Comparison of ENCODE assay signal across 27 mouse cellular contexts in genomic region chr7:101649729-101650128, GRCm38 (mm10).
"Had no signal": no experiment of that assay in that cellular context is flagged by ENCODE, and none has a peak within 500 bp of the region (broad histone marks: within the 10 kb centered on the region; RNA-seq: fewer than 3 reads in every experiment).

No protein-coding gene starts in this region.

- H3K9me3 ChIP-seq: heart, embryonic 13.5 days; heart, embryonic 15.5 days; hindbrain, embryonic 13.5 days; hindbrain, embryonic 15.5 days; kidney, embryonic 15.5 days; limb, embryonic 13.5 days; limb, embryonic 15.5 days; liver, embryonic 12.5 days had no signal

- H3K27me3 ChIP-seq: heart, embryonic 13.5 days; heart, embryonic 15.5 days; hindbrain, embryonic 13.5 days; hindbrain, embryonic 15.5 days; kidney, embryonic 15.5 days; limb, embryonic 13.5 days; limb, embryonic 15.5 days; liver, embryonic 12.5 days had no signal

- H3K36me3 ChIP-seq: heart, embryonic 13.5 days; heart, embryonic 15.5 days; hindbrain, embryonic 13.5 days; hindbrain, embryonic 15.5 days; kidney, embryonic 15.5 days; limb, embryonic 13.5 days; limb, embryonic 15.5 days; liver, embryonic 12.5 days had no signal

- H3K9ac ChIP-seq: heart, embryonic 13.5 days; heart, embryonic 15.5 days; hindbrain, embryonic 13.5 days; hindbrain, embryonic 15.5 days; kidney, embryonic 15.5 days; limb, embryonic 13.5 days; limb, embryonic 15.5 days; liver, embryonic 12.5 days; liver, embryonic 14.5 days had no signal

- DNase-seq: gastrocnemius, postnatal 14 days; gastrocnemius, postnatal 36 days; heart, adult 11 months; heart, adult 2 months; heart, postnatal 14 days; heart, postnatal 36 days; kidney, adult 11 months; kidney, adult 2 months; kidney, adult 9 months; kidney, postnatal 14 days; kidney, postnatal 36 days; layer of hippocampus, adult 9-11 months; layer of hippocampus, postnatal 36 days; left cerebral cortex, postnatal 4 days had no signal

- H3K27ac ChIP-seq: heart, adult 2 months; heart, embryonic 13.5 days; heart, embryonic 15.5 days; hindbrain, embryonic 13.5 days; hindbrain, embryonic 15.5 days; hindbrain, postnatal 0 days; kidney, embryonic 15.5 days; kidney, postnatal 0 days; limb, embryonic 13.5 days; limb, embryonic 15.5 days; liver, embryonic 12.5 days; liver, embryonic 14.5 days had no signal

- ATAC-seq: hindbrain, postnatal 0 days; intestine, embryonic 16.5 days; liver, embryonic 12.5 days had no signal

- H3K4me2 ChIP-seq: heart, embryonic 11.5 days; heart, embryonic 13.5 days; heart, embryonic 15.5 days; hindbrain, embryonic 13.5 days; hindbrain, embryonic 15.5 days; kidney, embryonic 15.5 days; limb, embryonic 13.5 days; limb, embryonic 15.5 days; liver, embryonic 12.5 days had no signal

- H3K4me1 ChIP-seq: heart, embryonic 13.5 days; heart, embryonic 15.5 days; hindbrain, embryonic 13.5 days; hindbrain, embryonic 15.5 days; limb, embryonic 13.5 days; limb, embryonic 15.5 days; liver, embryonic 12.5 days had no signal

- H3K4me3 ChIP-seq: heart, adult 2 months; heart, embryonic 13.5 days; heart, embryonic 15.5 days; hindbrain, embryonic 13.5 days; hindbrain, embryonic 15.5 days; kidney, embryonic 15.5 days; limb, embryonic 13.5 days; limb, embryonic 15.5 days; liver, embryonic 12.5 days had no signal
